Mouse (Mus musculus) midbrain, embryonic 14.5 days (tissue): ENCODE measurements around the gene Ptpre. TPM values are rescaled to one million over a fixed set of nuclear protein-coding genes. Genes with fewer than 3 reads are reported as not detected.
"Not testable (repeated sequence)": the region's sequence is repeated elsewhere in the genome, so short reads cannot be mapped to it uniquely, and the experiment has no call there.

ENCODE experiments used
- ATAC-seq: fragments of 200-750 bp; cut with Nextera tagmentation; 2 replicates; pipeline ENCODE4 v1.8.0; 2017; ENCODE audit warnings: moderate number of reproducible peaks, moderate library complexity; ENCODE audit not compliant: low FRiP score, low TSS enrichment
- DNase-seq: peaks from one replicate; pipeline ENCODE4 v3.0.0-alpha.2; 2015
- H3K27ac ChIP-seq: fragments of 300-500 bp; sonication (generic); replicated peaks from 2 replicates; pipeline ENCODE4 v1.5.1; 2014; ENCODE audit warnings: mild to moderate bottlenecking, low read depth, low read length, moderate library complexity
- H3K27me3 ChIP-seq: fragments of 300-500 bp; sonication (generic); 2 replicates; pipeline ENCODE4 v1.6.1; 2014; ENCODE audit warnings: low read length, control low read depth, mixed read lengths; ENCODE audit not compliant: control insufficient read depth, insufficient read depth
- H3K36me3 ChIP-seq: fragments of 300-500 bp; sonication (generic); 2 replicates; pipeline ENCODE4 v1.6.1; 2014; ENCODE audit warnings: low read length, control low read depth; ENCODE audit not compliant: control insufficient read depth, insufficient read depth
- H3K4me1 ChIP-seq: fragments of 300-500 bp; sonication (generic); 2 replicates; pipeline ENCODE4 v1.6.1; 2014; ENCODE audit warnings: mild to moderate bottlenecking, antibody characterized with exemption, low read length, control low read depth; ENCODE audit not compliant: control insufficient read depth, insufficient read depth
- H3K4me2 ChIP-seq: fragments of 300-500 bp; sonication (generic); 2 replicates; pipeline ENCODE4 v1.6.1; 2014; ENCODE audit warnings: mild to moderate bottlenecking, low read length, moderate library complexity
- H3K4me3 ChIP-seq: fragments of 300-500 bp; sonication (generic); replicated peaks from 2 replicates; pipeline ENCODE4 v1.5.1; 2014; ENCODE audit warnings: low read depth, low read length
- H3K9ac ChIP-seq: fragments of 300-500 bp; sonication (generic); replicated peaks from 2 replicates; pipeline ENCODE4 v1.6.1; 2014; ENCODE audit warnings: mild to moderate bottlenecking, low read length, moderate library complexity
- H3K9me3 ChIP-seq: fragments of 300-500 bp; sonication (generic); 2 replicates; pipeline ENCODE4 v1.6.1; 2016; ENCODE audit warnings: low read length, control low read depth, mixed read lengths; ENCODE audit not compliant: control insufficient read depth
- WGBS: fragments of 180-500 bp; shearing (Covaris S2); extraction: QIAGEN DNeasy Blood & Tissue Kit; methylation state at CpG from one replicate; pipeline ENCODE4 v1.1.7; 2014; 5-methylcytosine and 5-hydroxymethylcytosine counted together
- polyA plus RNA-seq: library from polyadenylated mRNA; unstranded; fragments of >200 nt; fragmentation: Nextera tagmentation; extraction: Ambion mirVana; gene quantifications from 2 replicates; pipeline ENCODE4 v1.2.1, GENCODE M21; 2014

Ptpre gene
- polyA plus RNA-seq, 1 experiment from 2014 or later: 5.0 TPM

GRCm38 (mm10) chr7:135684098-135684497, 146.8 kb downstream of the Ptpre start:
- DNase-seq, H3K4me2 ChIP-seq, H3K9ac ChIP-seq, H3K4me1 ChIP-seq, ATAC-seq, H3K9me3 ChIP-seq, H3K27me3 ChIP-seq, H3K27ac ChIP-seq, H3K4me3 ChIP-seq: not testable (repeated sequence)
- peaks cover 15% of the 10 kb centered on the region; the same call in 1 of the 2 replicates for H3K36me3 ChIP-seq
- WGBS: 71% methylated on average over 4 of the region's 4 CpGs

- ATAC-seq (no peak), DNase-seq (no peak)
- 85% methylated on average over 7 of the region's 7 CpGs for WGBS
- Histone ChIP-seq H3K4me2 (no peak overlapping the region), H3K4me1 (no peaks in the 10 kb centered on the region), H3K27ac (no peak overlapping the region), H3K27me3 (no peaks in the 10 kb centered on the region), H3K9me3 (no peaks in the 10 kb centered on the region), H3K36me3 (peaks cover 17% of the 10 kb centered on the region; the same call in 1 of the 2 replicates), H3K4me3 (no peak overlapping the region), H3K9ac (no peak overlapping the region)
Observed at GRCm38 (mm10) chr7:135684938-135685337, 147.7 kb downstream of the Ptpre start.

DNA sequence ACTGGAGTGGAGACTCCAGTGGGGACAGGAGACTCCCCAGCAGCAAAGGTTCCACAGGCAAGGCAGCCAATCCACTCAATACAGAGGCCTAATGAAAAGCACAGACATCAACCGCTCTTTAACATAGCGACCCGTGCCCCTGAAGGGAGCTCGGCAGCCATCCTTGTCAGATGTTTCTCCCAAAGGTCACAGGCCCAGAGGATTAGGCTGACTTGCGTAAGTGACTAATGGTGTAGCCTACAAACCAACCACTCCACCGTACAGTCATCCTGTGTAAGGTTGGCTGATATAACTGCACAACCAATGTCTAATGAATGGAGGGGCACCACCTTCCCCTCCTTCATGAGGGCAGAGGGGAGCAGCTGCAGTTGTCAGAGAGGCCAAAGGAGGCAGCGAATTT, 152.1 kb downstream of the Ptpre start:
- H3K36me3 ChIP-seq: peaks cover 17% of the 10 kb centered on the region
- ATAC-seq: no peak
- no peak for DNase-seq
- no peaks in the 10 kb centered on the region for H3K27me3 ChIP-seq
- 93% methylated on average over 7 of the region's 7 CpGs for WGBS
- no peaks in the 10 kb centered on the region for H3K9me3 ChIP-seq
- H3K4me1 ChIP-seq: no peaks in the 10 kb centered on the region
- H3K9ac ChIP-seq: no peak overlapping the region
- no peak overlapping the region for H3K4me2 ChIP-seq
- no peak overlapping the region for H3K4me3 ChIP-seq
- H3K27ac ChIP-seq: no peak overlapping the region

DNA sequence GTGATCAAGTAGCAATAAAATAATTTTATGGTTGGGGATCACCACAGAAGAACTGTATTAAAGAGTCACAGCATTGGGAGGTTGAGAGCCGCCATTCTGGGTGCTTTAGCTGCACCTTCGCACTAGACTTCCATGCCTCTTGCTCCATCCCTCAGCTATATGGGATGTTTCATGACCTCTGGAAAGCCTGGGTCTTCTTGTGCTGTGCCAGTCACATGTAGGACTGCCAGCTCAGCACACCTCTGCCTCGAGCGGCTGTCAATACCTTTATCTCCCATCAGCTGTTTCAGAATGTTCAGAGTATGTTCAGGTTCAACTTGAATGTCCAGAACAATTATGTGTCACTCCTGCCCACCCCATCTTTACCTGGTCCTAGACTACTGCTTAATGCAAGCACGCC, 154.7 kb downstream of the Ptpre start:
- Histone ChIP-seq H3K4me2 (no peak overlapping the region), H3K36me3 (peaks cover 26% of the 10 kb centered on the region), H3K27me3 (no peaks in the 10 kb centered on the region), H3K27ac (no peak overlapping the region), H3K4me1 (no peaks in the 10 kb centered on the region), H3K9ac (no peak overlapping the region), H3K4me3 (no peak overlapping the region), H3K9me3 (no peaks in the 10 kb centered on the region)
- no peak for DNase-seq
- no peak for ATAC-seq
- WGBS: 97% methylated on average over 5 of the region's 5 CpGs

DNA sequence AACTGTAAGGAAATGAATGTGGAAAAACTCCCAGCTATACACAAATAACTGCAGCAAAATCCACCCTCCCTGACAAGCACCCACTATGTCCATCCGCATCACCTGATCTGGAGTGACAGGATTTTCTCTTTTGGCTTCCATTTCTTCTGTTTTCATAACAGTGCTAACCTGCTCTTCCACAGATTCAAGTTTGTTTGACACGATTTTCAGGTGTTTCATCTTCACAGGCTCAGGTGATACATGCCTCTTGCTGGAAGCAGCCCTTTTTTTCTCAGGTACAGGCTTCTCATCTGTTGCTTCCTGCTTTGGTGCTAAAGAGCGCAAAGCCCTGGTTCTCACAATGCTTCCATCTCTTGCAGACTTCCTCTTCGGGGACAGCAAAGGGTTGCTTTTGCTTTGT, 156.8 kb downstream of the Ptpre start:
- Histone ChIP-seq H3K9me3 (no peaks in the 10 kb centered on the region), H3K27ac (no peak overlapping the region), H3K36me3 (peaks cover 16% of the 10 kb centered on the region; the same call in 1 of the 2 replicates), H3K4me3 (no peak overlapping the region), H3K4me2 (no peak overlapping the region), H3K27me3 (no peaks in the 10 kb centered on the region), H3K9ac (no peak overlapping the region), H3K4me1 (no peaks in the 10 kb centered on the region)
- ATAC-seq: no peak
- no peak for DNase-seq
- 95% methylated on average over 4 of the region's 4 CpGs for WGBS

GRCm38 (mm10) chr7:135694796-135695195, 157.5 kb downstream of the Ptpre start:
- no peak overlapping the region for H3K9ac ChIP-seq
- 96% methylated on average over 5 of the region's 5 CpGs for WGBS
- H3K36me3 ChIP-seq: peaks cover 14% of the 10 kb centered on the region; the same call in 1 of the 2 replicates
- no peak overlapping the region for H3K27ac ChIP-seq
- no peak for DNase-seq
- no peak overlapping the region for H3K4me3 ChIP-seq
- no peaks in the 10 kb centered on the region for H3K27me3 ChIP-seq
- H3K9me3 ChIP-seq: no peaks in the 10 kb centered on the region
- no peaks in the 10 kb centered on the region for H3K4me1 ChIP-seq
- ATAC-seq: no peak
- no peak overlapping the region for H3K4me2 ChIP-seq

- Histone ChIP-seq H3K4me1 (no peaks in the 10 kb centered on the region), H3K9me3 (no peaks in the 10 kb centered on the region), H3K27me3 (no peaks in the 10 kb centered on the region), H3K4me3 (no peak overlapping the region), H3K36me3 (peaks cover 15% of the 10 kb centered on the region; the same call in 1 of the 2 replicates), H3K9ac (no peak overlapping the region), H3K27ac (no peak overlapping the region), H3K4me2 (no peak overlapping the region)
- ATAC-seq (no peak), DNase-seq (no peak)
- 94% methylated on average over 4 of the region's 4 CpGs for WGBS
Observed at GRCm38 (mm10) chr7:135696127-135696526, 158.8 kb downstream of the Ptpre start.

GRCm38 (mm10) chr7:135697021-135697740, 159.9 kb downstream of the Ptpre start:
- not testable (repeated sequence) for H3K4me3 ChIP-seq, H3K9me3 ChIP-seq, H3K4me2 ChIP-seq, ATAC-seq, H3K4me1 ChIP-seq, H3K27ac ChIP-seq, H3K9ac ChIP-seq, H3K27me3 ChIP-seq, DNase-seq
- H3K36me3 ChIP-seq: peaks cover 17% of the 10 kb centered on the region; the same call in 1 of the 2 replicates
- 97% methylated on average over 5 of the region's 5 CpGs for WGBS

DNA sequence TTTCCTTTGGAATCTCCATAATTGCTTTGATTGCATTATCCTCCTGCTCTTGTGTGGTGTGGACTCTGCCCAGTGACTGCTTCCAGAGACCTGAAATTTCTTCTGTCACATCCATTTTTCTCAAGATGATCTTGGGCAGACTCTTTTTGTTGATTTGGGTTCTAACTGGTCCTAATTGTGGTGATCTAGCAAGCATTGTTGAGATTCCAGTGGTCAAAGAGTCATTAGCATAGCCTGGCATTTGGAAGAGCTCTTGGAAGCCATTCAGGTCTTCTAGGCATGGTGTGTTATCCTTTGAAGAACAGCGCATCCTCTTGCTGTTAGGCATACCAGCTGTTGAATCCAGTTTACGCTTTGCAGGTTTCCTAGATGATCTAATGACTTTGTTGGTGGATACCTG, 161.1 kb downstream of the Ptpre start:
- no peak overlapping the region for H3K9ac ChIP-seq
- H3K36me3 ChIP-seq: peaks cover 17% of the 10 kb centered on the region; the same call in 1 of the 2 replicates
- H3K4me3 ChIP-seq: no peak overlapping the region
- H3K4me1 ChIP-seq: no peaks in the 10 kb centered on the region
- ATAC-seq: no peak
- H3K27ac ChIP-seq: no peak overlapping the region
- no peak overlapping the region for H3K4me2 ChIP-seq
- no peaks in the 10 kb centered on the region for H3K27me3 ChIP-seq
- DNase-seq: no peak
- WGBS: 98% methylated on average over 2 of the region's 2 CpGs
- H3K9me3 ChIP-seq: no peaks in the 10 kb centered on the region
